Mouse (Mus musculus) bone marrow, adult 2 months (tissue): ENCODE results near the gene Cd300ld3.

Experiments
- CTCF ChIP-seq: fragments of 200-500 bp; IDR thresholded peaks from 2 replicates; pipeline ENCODE4 v1.5.1; 2011; ENCODE audit warnings: low read length, control low read depth; ENCODE audit not compliant: control insufficient read depth, insufficient read depth
- POLR2A ChIP-seq: fragments of 200-500 bp; IDR thresholded peaks from 2 replicates; pipeline ENCODE4 v1.6.1; 2011; ENCODE audit warnings: low read depth, mild to moderate bottlenecking, control low read depth, low read length, borderline replicate concordance; ENCODE audit not compliant: control insufficient read depth

GRCm38 (mm10) chr11:115052206-115052605 lies 4.0 kb upstream of the Cd300ld3 start:
- TF ChIP-seq CTCF (no peak), POLR2A (no peak)
